Mouse (Mus musculus) kidney, postnatal 14 days (tissue): ENCODE data around the gene Acp2.

Experiments used
- DNase-seq: peaks from one replicate; pipeline ENCODE4 v3.0.0; 2022; ENCODE audit warnings: mixed read lengths

The Acp2 gene

GRCm38 (mm10) chr2:91256256-91257125 lies 53.8 kb downstream of the Acp2 start:
- DNase-seq: peak; percentile 82

- DNase-seq: peak; percentile 79
These were observed 54.7 kb downstream of the Acp2 start for GRCm38 (mm10) chr2:91257126-91257980.

- DNase-seq: peak; percentile 25
These were observed 55.4 kb downstream of the Acp2 start for GRCm38 (mm10) chr2:91258054-91258453.

- no peak for DNase-seq
These were observed 56.1 kb downstream of the Acp2 start for GRCm38 (mm10) chr2:91258830-91259229.

GRCm38 (mm10) chr2:91259493-91259892 lies 56.8 kb downstream of the Acp2 start:
- DNase-seq: no peak
